Mouse (Mus musculus): ENCODE results near the gene 2310057M21Rik. TPM values are rescaled to one million over a fixed set of nuclear protein-coding genes. Genes with fewer than 3 reads are reported as not detected.

The 2310057M21Rik gene
- total and polyA plus RNA-seq, 3 experiments = 6.2 to 17.1 (median 9.7) TPM

- Histone ChIP-seq H3K36me3 (ENCODE audit: control insufficient read depth, insufficient read depth, low read length) (peaks cover 5% of the 10 kb centered on the region), H3K4me1 (ENCODE audit: control insufficient read depth, insufficient read depth, low read length) (no peaks in the 10 kb centered on the region), H3K27me3 (ENCODE audit: control insufficient read depth, insufficient read depth, low read length) (no peaks in the 10 kb centered on the region), H3K9ac (ENCODE audit: low read depth, low read length) (no peak overlapping the region), H3K27ac (no peak overlapping the region), H3K79me2 (replicated peaks; ENCODE audit: control insufficient read depth, insufficient read depth, low read length) (no peaks in the 10 kb centered on the region), H3K4me3 (no peak overlapping the region)
- no peak for DNase-seq
- TF ChIP-seq POLR2A (IDR thresholded peaks at IDR 0.05; ENCODE audit: insufficient read depth, low read depth, low read length) = no peak
- TF ChIP-seq EP300 (IDR thresholded peaks at IDR 0.05; ENCODE audit: insufficient read depth, low read depth, low read length) = no peak
- TF ChIP-seq CTCF (IDR thresholded peaks at IDR 0.05) = no peak
- 88% methylated on average over 8 of the region's 8 CpGs for WGBS
- intact Hi-C loops (cut with DNase I) = no loop called here
These were observed 1.6 kb upstream of the 2310057M21Rik start for GRCm38 (mm10) chr7:131364131-131364530.

- Histone ChIP-seq H3K27me3 (ENCODE audit: control insufficient read depth, insufficient read depth, low read length) (no peaks in the 10 kb centered on the region), H3K27ac (peak overlapping the region; percentile 94), H3K4me1 (ENCODE audit: control insufficient read depth, insufficient read depth, low read length) (no peaks in the 10 kb centered on the region), H3K9ac (ENCODE audit: low read depth, low read length) (peak overlapping the region; percentile 90), H3K79me2 (replicated peaks; ENCODE audit: control insufficient read depth, insufficient read depth, low read length) (no peaks in the 10 kb centered on the region), H3K36me3 (ENCODE audit: control insufficient read depth, insufficient read depth, low read length) (peaks cover 5% of the 10 kb centered on the region), H3K4me3 (peak overlapping the region; percentile 68)
- WGBS = under 1% methylated on average over 35 of the region's 35 CpGs
- no peak for TF ChIP-seq CTCF (IDR thresholded peaks at IDR 0.05)
- no peak for TF ChIP-seq POLR2A (IDR thresholded peaks at IDR 0.05; ENCODE audit: insufficient read depth, low read depth, low read length)
- TF ChIP-seq EP300 (IDR thresholded peaks at IDR 0.05; ENCODE audit: insufficient read depth, low read depth, low read length) = no peak
- intact Hi-C loops (cut with DNase I) = loop anchor here (1.0 to 2.0 kb wide), 2 partner anchors 48 to 199 kb away; partner anchors contain the start of genes Acadsb, Bub3 and Ikzf5
- no peak for DNase-seq
These were observed 317 bp downstream of the 2310057M21Rik start for GRCm38 (mm10) chr7:131362269-131362614.

GRCm38 (mm10) chr7:131356105-131356504 lies 6.5 kb downstream of the 2310057M21Rik start:
- WGBS = 96% methylated on average over 13 of the region's 13 CpGs
- peaks cover 2% of the 10 kb centered on the region; the same call in 1 of the 2 replicates for H3K36me3 ChIP-seq (ENCODE audit: control insufficient read depth, insufficient read depth, low read length)
- intact Hi-C loops (cut with DNase I) = no loop called here

GRCm38 (mm10) chr7:131345856-131346541 lies 16.6 kb downstream of the 2310057M21Rik start:
- Histone ChIP-seq H3K4me3 (no peak overlapping the region), H3K36me3 (ENCODE audit: control insufficient read depth, insufficient read depth, low read length) (no peaks in the 10 kb centered on the region), H3K79me2 (replicated peaks; ENCODE audit: control insufficient read depth, insufficient read depth, low read length) (no peaks in the 10 kb centered on the region), H3K4me1 (ENCODE audit: control insufficient read depth, insufficient read depth, low read length) (no peaks in the 10 kb centered on the region), H3K27me3 (ENCODE audit: control insufficient read depth, insufficient read depth, low read length) (no peaks in the 10 kb centered on the region), H3K9ac (ENCODE audit: low read depth, low read length) (no peak overlapping the region), H3K27ac (no peak overlapping the region)
- 82% methylated on average over 7 of the region's 7 CpGs for WGBS
- DNase-seq = no peak
- TF ChIP-seq EP300 (IDR thresholded peaks at IDR 0.05; ENCODE audit: insufficient read depth, low read depth, low read length) (no peak), CTCF (IDR thresholded peaks at IDR 0.05) (no peak), POLR2A (IDR thresholded peaks at IDR 0.05; ENCODE audit: insufficient read depth, low read depth, low read length) (no peak)
- intact Hi-C loops (cut with DNase I) = no loop called here

More at GRCm38 (mm10) chr7:131356105-131356504, 6.5 kb downstream of the 2310057M21Rik start:
- Histone ChIP-seq H3K4me3 (no peak overlapping the region), H3K27ac (no peak overlapping the region), H3K79me2 (replicated peaks; ENCODE audit: control insufficient read depth, insufficient read depth, low read length) (0 out of 2 replicates have a peak, but pooled peaks cover 1% of the 10 kb centered on the region), H3K4me1 (ENCODE audit: control insufficient read depth, insufficient read depth, low read length) (no peaks in the 10 kb centered on the region), H3K27me3 (ENCODE audit: control insufficient read depth, insufficient read depth, low read length) (no peaks in the 10 kb centered on the region), H3K9ac (ENCODE audit: low read depth, low read length) (no peak overlapping the region)
- DNase-seq = no peak
- TF ChIP-seq CTCF (IDR thresholded peaks at IDR 0.05) = no peak
- TF ChIP-seq EP300 (IDR thresholded peaks at IDR 0.05; ENCODE audit: insufficient read depth, low read depth, low read length) = no peak
- TF ChIP-seq POLR2A (IDR thresholded peaks at IDR 0.05; ENCODE audit: insufficient read depth, low read depth, low read length) = no peak

- Histone ChIP-seq H3K9ac (ENCODE audit: low read depth, low read length) (no peak overlapping the region), H3K4me1 (ENCODE audit: control insufficient read depth, insufficient read depth, low read length) (no peaks in the 10 kb centered on the region), H3K79me2 (replicated peaks; ENCODE audit: control insufficient read depth, insufficient read depth, low read length) (no peaks in the 10 kb centered on the region), H3K27me3 (ENCODE audit: control insufficient read depth, insufficient read depth, low read length) (no peaks in the 10 kb centered on the region), H3K36me3 (ENCODE audit: control insufficient read depth, insufficient read depth, low read length) (no peaks in the 10 kb centered on the region), H3K4me3 (no peak overlapping the region), H3K27ac (no peak overlapping the region)
- intact Hi-C loops (cut with DNase I) = no loop called here
- TF ChIP-seq POLR2A (IDR thresholded peaks at IDR 0.05; ENCODE audit: insufficient read depth, low read depth, low read length) = no peak
- no peak for TF ChIP-seq EP300 (IDR thresholded peaks at IDR 0.05; ENCODE audit: insufficient read depth, low read depth, low read length)
- no peak for TF ChIP-seq CTCF (IDR thresholded peaks at IDR 0.05)
- no peak for DNase-seq
- WGBS = 63% methylated on average over 8 of the region's 8 CpGs
These were observed 25.0 kb downstream of the 2310057M21Rik start for GRCm38 (mm10) chr7:131337502-131338068.

- H3K4me1 ChIP-seq (ENCODE audit: control insufficient read depth, insufficient read depth, low read length) = no peaks in the 10 kb centered on the region
- H3K9ac ChIP-seq (ENCODE audit: low read depth, low read length) = no peak within 1 kb of the TSS
- H3K36me3 ChIP-seq (ENCODE audit: control insufficient read depth, insufficient read depth, low read length) = no peaks in the 10 kb centered on the region
- 56% methylated on average over 1 of the region's 1 CpGs for WGBS
- no peaks in the 10 kb centered on the region for H3K27me3 ChIP-seq (ENCODE audit: control insufficient read depth, insufficient read depth, low read length)
- no peak for TF ChIP-seq POLR2A (IDR thresholded peaks at IDR 0.05; ENCODE audit: insufficient read depth, low read depth, low read length)
- no peak for TF ChIP-seq EP300 (IDR thresholded peaks at IDR 0.05; ENCODE audit: insufficient read depth, low read depth, low read length)
- H3K79me2 ChIP-seq (replicated peaks; ENCODE audit: control insufficient read depth, insufficient read depth, low read length) = no peaks in the 10 kb centered on the region
- intact Hi-C loops (cut with DNase I) = no loop called here
- DNase-seq = no peak
- no peak within 1 kb of the TSS for H3K4me3 ChIP-seq
- no peak within 1 kb of the TSS for H3K27ac ChIP-seq
These were observed 29.0 kb downstream of the 2310057M21Rik start, which contains the start of gene Fam24a for GRCm38 (mm10) chr7:131333564-131333963. Fam24a (plus strand) TSS chr7:131333864.

Data from heart, adult 2 months (tissue).